10 mouse cellular contexts compared by ENCODE assay signal in the genomic region with DNA sequence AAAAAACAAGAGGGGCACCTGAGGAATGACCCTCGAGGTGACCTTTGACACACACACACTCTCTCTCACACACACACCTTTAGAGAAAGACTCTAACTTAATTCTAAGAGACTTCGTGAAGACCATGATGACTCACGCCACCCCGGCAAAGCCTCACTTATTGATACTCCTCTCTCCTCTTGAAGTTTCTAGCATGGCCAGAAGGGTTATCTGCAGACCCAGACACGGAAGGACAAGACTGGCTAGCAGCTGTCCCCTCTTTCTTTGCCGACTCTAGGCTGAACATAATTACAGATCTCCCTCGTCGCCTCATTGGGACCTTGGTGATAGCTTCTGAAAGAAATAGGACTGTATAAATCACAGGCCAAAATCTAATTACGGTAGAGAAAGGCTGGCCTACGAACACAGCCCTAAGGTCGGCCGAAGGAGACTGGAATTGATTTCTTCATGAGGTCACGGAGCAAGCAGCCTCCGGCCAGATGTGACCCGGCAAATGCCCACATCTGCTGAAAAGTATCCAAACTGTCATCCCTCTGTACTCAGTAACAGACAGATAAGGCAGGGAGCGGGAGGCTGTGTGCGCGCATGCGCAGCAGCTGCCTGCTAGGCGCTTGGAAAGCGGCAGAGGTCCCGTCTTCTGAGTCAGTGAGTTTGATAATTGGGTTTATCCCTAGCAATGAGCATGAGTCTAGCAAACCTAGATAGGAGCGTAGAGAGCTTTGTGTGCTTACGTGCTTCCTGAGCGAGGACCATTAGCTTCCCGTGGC. TPM values are rescaled to one million over a fixed set of nuclear protein-coding genes. Genes with fewer than 3 reads are reported as not detected.
A peak's percentile ranks its signal among the peaks of the same experiment; 100 is the strongest.
DNase-seq lines count a peak whose midpoint lies in the region; ATAC-seq lines count a peak whose summit lies in the region.
"Had no signal": no experiment of that assay in that cellular context is flagged by ENCODE, and none has a peak within 500 bp of the region (broad histone marks: within the 10 kb centered on the region; RNA-seq: fewer than 3 reads in every experiment).

No protein-coding gene starts in this region.

- no peak overlapping the region for H3K27ac ChIP-seq in hindbrain, embryonic 10.5 days
- H3K27ac ChIP-seq in hindbrain, embryonic 14.5 days = no peak overlapping the region
- no peak overlapping the region for H3K27ac ChIP-seq in embryonic facial prominence, embryonic 14.5 days (replicated peaks; ENCODE audit: low read depth, low read length)
- H3K27ac ChIP-seq in limb, embryonic 10.5 days = no peak overlapping the region
- H3K27ac ChIP-seq: macrophage had no signal

- no peaks in the 10 kb centered on the region for H3K9me3 ChIP-seq in hindbrain, embryonic 10.5 days
- H3K9me3 ChIP-seq in hindbrain, embryonic 14.5 days (ENCODE audit: control insufficient read depth, low read length) = no peaks in the 10 kb centered on the region
- H3K9me3 ChIP-seq in embryonic facial prominence, embryonic 14.5 days (ENCODE audit: control insufficient read depth, low read length) = no peaks in the 10 kb centered on the region
- H3K9me3 ChIP-seq in limb, embryonic 10.5 days (replicated peaks) = no peaks in the 10 kb centered on the region

- DNase-seq in hindbrain, embryonic 10.5 days (ENCODE audit: low spot score) = peak; percentile 25
- no peak for DNase-seq in hindbrain, embryonic 14.5 days (ENCODE audit: low spot score)
- DNase-seq in R1 (ENCODE audit: low read depth, low spot score) = peak; percentile 61
- DNase-seq in embryonic facial prominence, embryonic 14.5 days (ENCODE audit: low spot score) = peak; percentile 32
- DNase-seq in limb, embryonic 10.5 days (ENCODE audit: low spot score) = peak; percentile 59
- no peak for DNase-seq in frontal cortex, postnatal 10 days (ENCODE audit: low spot score in 2 of 2)
- DNase-seq in spleen, adult 12 weeks (ENCODE audit: low spot score) = no peak
- DNase-seq: thymus, postnatal 36 days had no signal

- H3K9ac ChIP-seq in hindbrain, embryonic 14.5 days = no peak overlapping the region
- no peak overlapping the region for H3K9ac ChIP-seq in embryonic facial prominence, embryonic 14.5 days (ENCODE audit: low read depth, low read length)

- no peaks in the 10 kb centered on the region for H3K36me3 ChIP-seq in hindbrain, embryonic 10.5 days
- H3K36me3 ChIP-seq in hindbrain, embryonic 14.5 days (replicated peaks; ENCODE audit: control insufficient read depth, insufficient read depth) = no peaks in the 10 kb centered on the region
- no peaks in the 10 kb centered on the region for H3K36me3 ChIP-seq in embryonic facial prominence, embryonic 14.5 days (ENCODE audit: control insufficient read depth, insufficient read depth, low read length)
- H3K36me3 ChIP-seq in limb, embryonic 10.5 days = no peaks in the 10 kb centered on the region

- WGBS in hindbrain, embryonic 10.5 days = 78% methylated on average over 26 of the region's 26 CpGs
- WGBS in hindbrain, embryonic 14.5 days = 69% methylated on average over 26 of the region's 26 CpGs
- 54% methylated on average over 26 of the region's 26 CpGs for WGBS in embryonic facial prominence, embryonic 14.5 days
- WGBS in limb, embryonic 10.5 days = 46% methylated on average over 26 of the region's 26 CpGs

- no peak for ATAC-seq in hindbrain, embryonic 14.5 days (ENCODE audit: low FRiP score)
- ATAC-seq in embryonic facial prominence, embryonic 14.5 days (ENCODE audit: low read depth) = no peak
- ATAC-seq in CD4-positive, CD25-positive, alpha-beta regulatory T cell, adult 4 months = no peak

- H3K4me1 ChIP-seq in hindbrain, embryonic 10.5 days (replicated peaks) = peaks cover 18% of the 10 kb centered on the region
- peaks cover 5% of the 10 kb centered on the region; the same call in 1 of the 2 replicates for H3K4me1 ChIP-seq in hindbrain, embryonic 14.5 days (replicated peaks; ENCODE audit: control insufficient read depth, insufficient read depth, low read length)
- H3K4me1 ChIP-seq in embryonic facial prominence, embryonic 14.5 days (ENCODE audit: control insufficient read depth, insufficient read depth, low read length) = no peaks in the 10 kb centered on the region
- H3K4me1 ChIP-seq in limb, embryonic 10.5 days = peaks cover 22% of the 10 kb centered on the region

- no peak overlapping the region for H3K4me3 ChIP-seq in hindbrain, embryonic 10.5 days
- H3K4me3 ChIP-seq in hindbrain, embryonic 14.5 days (replicated peaks; ENCODE audit: low read length) = no peak overlapping the region
- H3K4me3 ChIP-seq in embryonic facial prominence, embryonic 14.5 days (ENCODE audit: low read depth, low read length) = no peak overlapping the region
- peak overlapping the region; percentile 28 for H3K4me3 ChIP-seq in limb, embryonic 10.5 days

- H3K4me2 ChIP-seq in hindbrain, embryonic 14.5 days (replicated peaks) = no peak overlapping the region
- H3K4me2 ChIP-seq in embryonic facial prominence, embryonic 14.5 days (ENCODE audit: low read depth, low read length) = peak overlapping the region; percentile 28; the same call in 1 of the 2 replicates

- H3K27me3 ChIP-seq in hindbrain, embryonic 10.5 days (ENCODE audit: insufficient read depth, poor library complexity, severe bottlenecking) = peaks cover 5% of the 10 kb centered on the region; the same call in 1 of the 2 replicates
- no peaks in the 10 kb centered on the region for H3K27me3 ChIP-seq in hindbrain, embryonic 14.5 days (ENCODE audit: control insufficient read depth, insufficient read depth, low read length)
- 0 out of 2 replicates have a peak, but pooled peaks cover 3% of the 10 kb centered on the region for H3K27me3 ChIP-seq in embryonic facial prominence, embryonic 14.5 days (replicated peaks; ENCODE audit: control insufficient read depth, insufficient read depth, low read length)
- peaks cover 6% of the 10 kb centered on the region; the same call in 1 of the 2 replicates for H3K27me3 ChIP-seq in limb, embryonic 10.5 days (ENCODE audit: low read depth, poor library complexity, severe bottlenecking)

RNA-seq across cellular contexts. Expression of a gene that starts 25.7 kb away (rescaled TPM):
- polyA plus RNA-seq in hindbrain, embryonic 10.5 days (2016; fragmentation: Nextera tagmentation; extraction: Ambion mirVana) = 102 and 108 TPM in 2 replicates
- polyA plus RNA-seq in hindbrain, embryonic 14.5 days (2014; fragmentation: Nextera tagmentation; extraction: Ambion mirVana) = 72.0 TPM in 2 replicates
- polyA plus RNA-seq in embryonic facial prominence, embryonic 14.5 days (2014; fragmentation: Nextera tagmentation; extraction: Ambion mirVana) = 47.5 and 53.1 TPM in 2 replicates
- polyA plus RNA-seq in limb, embryonic 10.5 days (2016; fragmentation: Nextera tagmentation; extraction: Ambion mirVana) = 121 TPM in 2 replicates
- 10 to 100 TPM; 25.8 to 42.0 TPM for polyA plus RNA-seq in CD4-positive, CD25-positive, alpha-beta regulatory T cell, adult 4 months (2017; shearing (Covaris generic))

RNA-seq across cellular contexts. Expression of a gene that starts 46.1 kb away (rescaled TPM):
- 111 and 140 TPM in 2 replicates for polyA plus RNA-seq in hindbrain, embryonic 10.5 days (2016; fragmentation: Nextera tagmentation; extraction: Ambion mirVana)
- 170 and 171 TPM in 2 replicates for polyA plus RNA-seq in hindbrain, embryonic 14.5 days (2014; fragmentation: Nextera tagmentation; extraction: Ambion mirVana)
- polyA plus RNA-seq in embryonic facial prominence, embryonic 14.5 days (2014; fragmentation: Nextera tagmentation; extraction: Ambion mirVana) = 77.3 and 88.0 TPM in 2 replicates
- 94.3 and 102 TPM in 2 replicates for polyA plus RNA-seq in limb, embryonic 10.5 days (2016; fragmentation: Nextera tagmentation; extraction: Ambion mirVana)
- polyA plus RNA-seq in CD4-positive, CD25-positive, alpha-beta regulatory T cell, adult 4 months (2017; shearing (Covaris generic)) = 10 to 100 TPM; 32.6 to 41.5 TPM

Comparison
In these comparisons a context has a peak if more than half of its experiments do, and no peak if none do; other contexts are left out.
1. DNase-seq: peak in hindbrain, embryonic 10.5 days (single experiment), R1 (single experiment), embryonic facial prominence, embryonic 14.5 days (single experiment) and limb, embryonic 10.5 days (single experiment); none in hindbrain, embryonic 14.5 days (single experiment), frontal cortex, postnatal 10 days (0 of 2) and spleen, adult 12 weeks (single experiment).